Mouse (Mus musculus) kidney, adult 8-10 months (tissue): ENCODE data around the gene Ifnar2.
"Not testable (repeated sequence)": the region's sequence is repeated elsewhere in the genome, so short reads cannot be mapped to it uniquely, and the experiment has no call there.

Source experiments
- DNase-seq, 2 experiments: peaks; one replicate each; pipeline ENCODE4 v3.0.0; 2022

Ifnar2 gene

DNA sequence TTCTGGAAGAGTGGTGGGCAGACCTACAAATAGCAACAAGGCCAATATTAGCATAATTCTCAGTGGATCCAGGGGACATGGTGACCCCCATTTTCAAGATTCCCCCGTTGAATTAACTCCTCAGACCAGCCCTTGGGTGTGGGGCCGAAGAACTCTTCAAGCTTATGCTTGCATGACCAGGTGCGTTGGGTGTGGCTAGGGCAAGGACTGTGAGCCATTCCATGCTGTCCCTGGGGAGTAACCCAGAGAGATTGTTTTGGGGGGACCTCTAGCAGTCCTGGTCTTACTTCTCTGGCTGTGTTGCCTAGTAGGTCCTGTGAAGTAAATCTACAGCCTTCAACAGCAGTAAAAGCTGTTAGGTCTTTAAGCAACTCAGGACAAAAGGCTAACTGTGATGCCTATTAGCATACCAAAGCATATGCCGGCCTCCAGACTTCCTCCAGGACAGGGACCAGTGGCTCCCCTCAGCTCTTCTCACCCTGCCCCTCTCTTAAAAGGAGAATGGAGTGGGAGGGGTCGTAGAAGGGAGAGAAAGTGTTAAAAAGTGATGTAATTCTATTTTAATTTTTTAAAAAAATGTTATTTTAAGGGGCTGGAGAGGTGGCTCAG lies 60.2 kb downstream of the Ifnar2 start:
- no peak for DNase-seq

DNA sequence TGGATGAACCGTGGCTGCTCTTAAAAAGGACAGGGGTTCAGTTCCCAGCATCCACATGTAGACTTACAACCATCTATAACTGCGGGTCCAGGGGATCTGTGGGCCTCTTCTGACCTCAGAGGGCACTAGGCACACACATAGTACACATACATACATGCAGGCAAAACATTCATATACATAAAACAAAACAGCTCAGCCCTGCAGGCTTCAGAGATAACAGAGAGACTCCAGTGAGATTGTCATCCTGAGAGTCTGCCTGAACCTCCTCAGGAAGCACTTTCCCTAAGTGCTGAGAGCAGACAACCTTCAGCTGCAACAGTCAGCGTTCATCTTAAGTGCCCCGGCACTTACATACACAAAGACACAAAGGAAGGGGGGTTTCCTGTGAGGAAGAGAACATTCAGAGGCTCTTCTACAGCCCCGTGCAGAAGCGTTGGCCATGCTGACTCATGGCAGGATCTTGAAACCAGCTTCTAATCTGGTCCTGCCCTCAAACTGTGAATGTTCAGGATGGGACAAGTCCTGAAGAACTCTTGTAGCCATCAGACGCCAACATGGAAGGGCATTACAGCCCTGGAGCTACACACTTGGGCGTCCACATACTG lies 60.8 kb downstream of the Ifnar2 start:
- no peak for DNase-seq

DNA sequence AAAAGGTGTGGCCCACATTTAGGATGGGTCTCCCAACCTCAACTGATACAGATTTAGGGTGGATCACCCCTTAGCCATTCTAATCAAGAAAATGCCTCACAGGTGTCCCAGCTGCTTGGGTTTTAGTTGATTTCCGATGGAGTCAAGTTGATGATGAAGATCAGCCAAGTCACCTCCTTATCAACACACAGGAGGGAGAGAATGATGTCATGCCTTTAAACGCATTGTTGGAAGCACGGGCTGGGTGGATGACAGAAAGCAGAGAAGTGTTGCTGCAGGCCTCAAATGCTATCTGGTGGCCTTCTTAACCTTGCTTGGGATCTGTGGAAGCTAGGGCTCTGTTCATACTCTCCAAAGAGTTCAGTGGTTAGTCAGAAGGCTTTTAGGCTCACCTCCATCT lies 61.5 kb downstream of the Ifnar2 start:
- DNase-seq = no peak

DNA sequence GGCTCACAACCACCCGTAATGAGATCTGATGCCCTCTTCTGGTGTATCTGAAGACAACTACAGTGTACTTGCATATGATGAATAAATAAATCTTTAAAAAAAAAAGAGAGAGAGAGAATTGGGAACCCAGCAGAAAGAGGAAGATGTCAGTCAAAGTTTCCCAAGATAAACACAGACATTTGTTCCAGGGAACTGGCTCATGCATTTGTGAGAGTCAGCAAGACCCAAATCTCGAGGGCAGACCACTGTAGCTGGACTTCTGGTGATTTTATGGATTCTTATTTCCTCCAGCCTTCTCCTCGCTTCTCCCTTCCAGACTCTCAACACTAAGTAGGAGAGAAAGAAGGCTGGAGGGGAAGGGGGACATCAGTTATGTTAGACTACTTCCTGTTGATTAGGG lies 65.5 kb downstream of the Ifnar2 start:
- DNase-seq = no peak

DNA sequence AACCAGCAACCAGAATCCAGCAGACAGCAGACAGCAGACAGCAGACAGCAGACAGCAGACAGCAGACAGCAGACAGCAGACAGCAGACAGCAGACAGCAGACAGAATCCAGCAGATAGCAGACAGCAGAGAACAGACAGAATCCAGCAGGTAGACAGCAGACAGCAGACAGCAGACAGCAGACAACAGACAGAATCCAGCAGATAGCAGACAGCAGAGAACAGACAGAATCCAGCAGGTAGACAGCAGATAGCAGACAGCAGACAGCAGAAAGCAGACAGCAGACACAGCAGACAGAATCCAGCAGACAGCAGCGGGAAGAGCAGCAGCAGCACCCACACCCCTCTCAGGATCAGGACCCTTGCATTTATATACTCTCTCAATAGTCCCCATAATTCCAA lies 66.0 kb downstream of the Ifnar2 start:
- DNase-seq = not testable (repeated sequence)

DNA sequence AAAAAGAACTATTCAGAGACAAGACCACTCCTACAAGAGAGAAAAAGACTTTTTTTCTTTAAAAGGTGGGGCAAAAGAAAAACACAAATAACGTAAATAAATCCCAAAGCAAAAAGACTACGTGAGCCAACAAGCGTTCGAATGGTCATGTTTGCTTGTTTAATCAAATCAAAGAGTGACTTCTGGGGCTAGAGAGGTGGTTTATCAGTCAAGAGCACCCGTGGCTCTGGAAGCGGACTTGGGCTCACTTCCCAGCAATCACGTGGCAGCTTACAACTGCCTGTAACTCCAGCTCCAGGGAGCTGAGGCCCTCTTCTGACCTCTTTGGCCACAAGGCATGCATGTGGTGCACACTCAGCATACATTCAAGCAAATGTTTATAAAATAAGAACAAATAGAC lies 68.8 kb downstream of the Ifnar2 start:
- DNase-seq = peak; percentile 78 to 82

DNA sequence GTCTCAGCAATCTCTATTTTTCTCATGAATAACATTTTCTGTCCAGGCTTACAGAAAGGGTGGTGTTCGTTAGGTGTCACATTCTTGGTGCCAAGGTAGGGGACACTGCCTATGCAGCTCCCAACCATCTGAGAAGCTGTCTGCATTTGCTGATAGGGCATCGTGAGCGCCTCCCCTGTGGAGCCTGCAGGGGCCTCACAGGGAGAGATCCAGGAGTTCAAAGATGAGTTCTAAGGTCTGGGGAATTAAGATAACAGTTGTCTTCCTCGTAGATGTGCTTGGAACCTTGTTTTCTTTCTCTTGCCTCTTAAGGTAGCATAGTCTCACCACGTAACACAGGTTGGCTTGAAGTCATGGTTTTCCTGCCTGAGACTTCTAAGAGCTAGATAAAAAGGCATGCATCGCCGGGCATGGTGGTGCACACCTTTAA lies 69.2 kb downstream of the Ifnar2 start:
- DNase-seq = no peak

DNA sequence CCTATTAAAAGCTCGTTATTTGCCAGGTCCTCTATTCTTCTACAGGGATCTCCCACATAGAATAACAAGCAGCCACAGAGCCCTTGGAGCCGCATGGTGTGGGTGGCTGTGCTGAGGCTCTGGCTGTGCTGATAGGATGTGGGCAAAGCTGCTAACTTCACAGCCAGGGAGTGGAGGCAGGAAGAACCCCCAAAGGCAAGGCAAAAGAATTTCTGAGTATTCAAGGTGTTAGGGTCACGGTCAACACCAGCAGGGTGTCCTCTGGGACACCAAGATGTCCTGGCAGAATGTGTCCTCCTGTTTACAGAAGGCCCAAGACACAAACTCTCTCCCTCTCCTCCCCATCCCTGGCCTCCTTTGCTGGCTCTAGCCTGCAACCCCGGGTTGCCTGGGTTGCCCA lies 69.9 kb downstream of the Ifnar2 start:
- DNase-seq = no peak

DNA sequence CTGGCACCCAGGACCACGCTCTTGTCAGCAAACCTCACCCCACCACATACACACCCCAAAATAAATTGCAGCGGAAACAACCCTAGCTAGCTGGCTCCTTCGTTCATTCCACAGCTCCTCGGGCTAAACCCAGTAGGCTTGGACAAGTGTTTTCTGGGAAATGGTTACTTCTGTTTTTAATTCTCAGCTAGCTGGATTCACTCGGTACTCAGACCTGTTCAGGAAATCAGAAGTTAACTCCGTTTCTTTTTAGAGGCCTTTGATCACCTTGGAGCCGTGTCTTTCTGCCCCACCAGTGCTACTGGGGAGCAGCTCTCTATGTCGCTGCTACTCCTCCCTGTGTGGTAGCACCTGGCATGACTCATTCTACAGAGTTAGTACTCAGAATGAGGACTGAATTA lies 70.6 kb downstream of the Ifnar2 start:
- DNase-seq = no peak

DNA sequence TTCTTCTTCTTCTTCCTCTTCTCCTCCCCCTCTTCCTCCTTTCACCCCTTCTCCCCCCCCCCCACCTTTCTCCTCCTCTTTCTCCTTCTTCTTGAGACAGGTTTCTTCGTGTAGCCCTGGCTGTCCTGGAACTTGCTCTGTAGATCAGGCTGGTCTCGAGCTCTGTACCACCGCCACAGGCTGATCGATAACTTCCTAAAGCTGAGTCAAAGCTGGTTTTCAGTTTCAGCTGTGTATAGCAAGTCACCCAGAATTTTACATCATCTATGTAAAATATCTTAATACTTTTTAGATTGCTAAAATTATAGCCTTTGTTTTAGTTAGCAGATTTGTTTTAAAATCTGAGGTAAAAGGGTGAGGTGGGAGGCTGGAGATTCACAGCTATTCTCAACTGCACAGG lies 72.3 kb downstream of the Ifnar2 start:
- DNase-seq = no peak

DNA sequence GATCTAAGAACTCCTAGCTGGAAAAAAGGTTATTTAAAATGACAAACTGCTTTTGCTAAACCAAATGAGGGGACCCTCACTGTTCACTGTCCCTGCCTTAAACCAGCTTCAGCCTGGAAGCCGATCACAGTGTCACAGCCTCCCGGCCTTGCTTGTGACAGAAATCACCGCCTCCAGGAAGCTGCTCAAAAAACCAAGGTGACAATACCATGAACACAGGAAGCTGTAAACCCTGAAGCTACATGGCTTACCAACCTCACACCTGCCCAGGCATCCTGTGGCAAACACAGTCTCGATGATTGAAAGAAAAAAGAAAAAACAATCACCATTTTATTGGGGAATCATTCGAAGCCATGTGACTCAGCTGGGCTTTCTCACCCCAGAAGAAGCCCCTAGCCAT lies 73.0 kb downstream of the Ifnar2 start:
- DNase-seq = no peak

DNA sequence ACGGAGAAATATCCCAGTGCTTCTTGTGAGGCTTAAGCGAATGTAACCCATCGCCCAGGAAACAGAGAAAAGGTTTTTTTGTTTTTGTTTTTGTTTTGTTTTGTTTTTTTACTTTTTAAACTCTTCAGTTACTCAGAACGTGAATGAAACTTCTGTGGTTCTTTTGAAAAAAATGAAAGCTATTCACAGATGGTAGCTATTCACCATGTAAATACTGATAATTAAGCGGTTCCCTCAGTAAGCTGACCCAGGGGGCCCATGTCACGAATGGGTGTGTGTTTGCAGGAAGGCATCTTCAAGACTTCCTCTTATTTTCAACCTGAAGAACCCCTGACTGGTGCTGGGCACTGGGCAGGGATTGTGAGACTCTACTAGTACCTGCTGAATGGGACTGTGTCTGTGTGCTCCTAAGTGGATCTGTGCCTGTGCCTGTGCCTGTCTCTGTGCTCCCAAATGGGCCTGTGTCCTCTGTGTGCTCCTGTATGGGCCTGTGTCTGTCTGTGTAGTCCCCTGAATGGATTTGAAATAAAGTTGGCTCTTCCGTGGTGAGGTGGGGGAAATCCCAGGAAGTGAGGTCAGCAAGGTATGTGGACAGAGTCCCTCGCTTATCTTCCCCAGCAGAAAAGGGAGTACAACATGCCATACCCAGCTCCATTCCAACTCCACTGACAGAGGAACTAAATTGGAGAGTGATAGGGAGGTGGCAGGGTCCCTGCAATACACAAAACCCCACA lies 74.4 kb downstream of the Ifnar2 start:
- DNase-seq = no peak

DNA sequence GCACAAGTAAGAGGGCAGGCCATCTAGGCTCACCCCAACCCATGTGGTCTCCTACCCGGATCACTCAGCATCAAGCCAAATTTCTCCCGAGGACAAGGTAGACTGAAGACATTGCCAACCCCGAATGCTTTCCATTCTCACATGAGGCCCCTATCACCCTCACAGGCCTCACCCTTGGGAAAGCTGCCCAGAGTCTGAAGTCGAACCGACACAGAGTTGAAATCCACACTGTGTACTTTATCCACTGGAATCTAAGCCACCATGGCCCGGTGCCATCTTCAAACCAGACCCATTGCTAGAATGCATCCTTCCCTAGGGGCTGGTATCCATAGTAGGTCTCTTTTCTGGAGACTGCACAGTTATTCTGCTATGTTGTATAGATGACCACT lies 74.9 kb downstream of the Ifnar2 start:
- peak; percentile 66 to 80 for DNase-seq

DNA sequence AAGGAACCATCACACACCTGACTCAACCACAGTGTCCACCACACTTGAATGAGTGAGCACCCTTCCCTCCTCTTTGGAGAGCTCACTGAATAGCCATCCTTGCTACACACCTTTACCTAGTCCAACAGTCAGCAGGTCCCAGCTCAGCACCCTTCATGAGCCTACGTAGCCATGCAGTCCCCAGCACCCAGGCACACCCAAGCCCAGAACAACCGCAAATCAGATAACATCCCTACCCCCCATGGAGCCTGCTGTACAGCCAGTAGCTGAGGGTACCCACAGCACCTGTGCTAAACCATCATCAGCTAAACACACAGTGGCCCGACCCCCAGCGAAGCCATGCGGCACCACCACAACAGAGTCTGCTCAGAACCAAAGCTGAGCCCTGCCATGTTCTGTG lies 75.5 kb downstream of the Ifnar2 start:
- DNase-seq = no peak

DNA sequence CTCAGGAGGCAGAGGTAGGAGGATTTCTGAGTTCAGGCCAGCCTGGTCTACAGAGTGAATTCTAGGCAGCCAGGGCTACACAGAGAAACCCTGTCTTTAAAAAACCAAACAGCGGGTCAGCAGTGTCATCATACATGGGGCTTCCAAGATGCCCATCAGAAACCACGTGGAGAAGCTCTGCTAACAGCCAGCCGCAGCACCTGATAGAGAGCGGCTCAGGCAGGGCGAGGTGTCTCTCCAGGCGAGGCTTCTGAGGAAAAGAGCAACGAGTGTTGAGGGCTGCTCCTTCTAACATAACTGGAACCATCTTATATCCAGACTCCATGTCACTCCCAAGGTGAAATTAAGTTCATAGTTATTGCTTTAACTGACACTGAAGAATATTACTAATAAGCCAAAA lies 76.3 kb downstream of the Ifnar2 start:
- DNase-seq = no peak

DNA sequence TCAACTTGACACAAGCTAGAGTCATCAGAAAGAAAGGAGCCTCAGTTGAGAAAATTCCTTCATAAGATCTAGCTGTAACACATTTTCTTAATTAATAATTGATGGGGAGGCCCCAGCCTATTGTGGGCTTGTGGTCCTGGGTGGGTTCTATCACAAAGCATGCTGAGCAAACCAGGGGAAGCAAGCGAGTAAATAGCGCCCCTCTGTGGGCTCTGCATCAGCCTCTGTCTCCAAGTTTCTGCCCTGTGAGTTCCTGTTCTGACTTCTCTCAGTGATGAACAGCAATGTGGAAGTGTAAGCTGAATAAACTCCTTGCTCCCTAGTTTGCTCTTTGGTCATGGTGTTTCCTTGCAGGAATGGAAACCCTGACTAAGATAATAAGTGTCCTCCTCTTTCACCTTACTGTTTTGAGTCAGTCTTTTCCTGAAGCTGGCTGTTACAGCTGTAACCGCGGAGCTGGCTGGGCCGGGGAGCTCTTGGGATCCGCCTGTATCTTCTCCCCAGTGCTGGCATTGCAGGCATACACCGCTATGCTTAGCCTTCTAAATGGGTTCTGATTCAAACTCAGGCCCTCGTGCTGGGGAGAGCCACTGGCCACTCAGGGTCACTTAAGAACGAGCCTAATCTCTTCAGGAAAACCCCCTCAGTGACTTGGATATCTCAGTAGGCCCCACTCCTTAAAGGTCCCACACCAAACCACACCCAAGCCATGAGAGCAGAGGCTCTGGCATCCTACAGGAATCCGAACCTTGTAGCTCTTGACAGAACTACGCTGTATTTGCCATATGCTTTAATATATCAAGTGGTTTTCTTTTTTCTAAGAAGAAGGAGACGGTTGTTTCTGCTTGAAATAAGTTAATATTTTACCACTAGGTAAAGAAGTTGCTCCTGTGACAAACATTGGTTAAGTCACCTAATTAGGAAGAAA lies 77.8 kb downstream of the Ifnar2 start:
- DNase-seq = no peak

DNA sequence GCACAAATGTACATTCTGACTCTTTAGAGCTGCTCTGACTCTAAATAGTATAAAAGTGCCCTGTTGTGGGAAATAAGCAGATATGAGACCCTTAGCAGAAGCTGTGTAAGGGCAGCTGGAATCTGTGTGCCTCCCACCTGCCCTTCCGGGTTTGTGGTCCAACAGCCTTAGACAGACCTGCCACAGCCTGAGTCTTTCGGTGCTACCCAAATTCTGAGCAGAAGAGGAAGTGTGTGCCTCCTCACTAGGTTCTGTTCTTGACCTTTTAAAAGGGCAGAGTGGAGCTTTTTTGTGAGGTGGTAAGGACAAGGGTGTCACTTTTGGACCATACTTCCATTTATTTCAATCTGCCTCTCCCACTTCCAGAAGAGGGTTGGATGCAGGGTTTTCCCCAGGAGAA lies 79.4 kb downstream of the Ifnar2 start:
- no peak for DNase-seq

DNA sequence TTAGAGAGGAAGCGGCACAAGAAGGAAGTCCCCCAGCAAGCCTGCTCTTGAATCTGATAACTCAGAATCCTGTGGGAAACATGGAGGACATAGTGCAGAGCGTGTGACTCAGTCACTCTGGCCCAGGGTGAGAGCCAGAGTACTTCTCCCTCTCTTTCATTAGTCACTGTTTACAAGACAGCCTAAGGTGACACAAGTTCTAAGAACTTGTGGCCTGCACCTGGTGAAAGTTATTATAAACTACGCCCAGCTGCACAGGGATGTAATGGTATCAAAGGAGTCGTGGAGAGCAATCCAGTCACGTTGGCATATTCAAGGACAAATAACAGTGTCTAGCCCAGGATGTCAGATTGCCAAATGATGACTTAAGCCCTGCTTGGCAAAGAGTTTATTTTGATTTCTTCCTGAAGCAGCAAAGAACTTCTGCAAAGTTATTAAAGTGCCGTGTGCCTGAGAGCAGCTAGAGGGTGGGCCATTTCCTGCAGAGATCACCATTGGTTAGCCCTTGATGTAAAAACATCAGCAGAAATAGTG lies 79.8 kb downstream of the Ifnar2 start:
- DNase-seq = no peak
